Mouse (Mus musculus): ENCODE measurements around the gene Tmem223. TPM values are rescaled to one million over a fixed set of nuclear protein-coding genes. Genes with fewer than 3 reads are reported as not detected.
"Not testable (repeated sequence)": the region's sequence is repeated elsewhere in the genome, so short reads cannot be mapped to it uniquely, and the experiment has no call there.

Tmem223 gene
- polyA plus RNA-seq, 1 experiment from 2014 or later = 194 TPM

DNA sequence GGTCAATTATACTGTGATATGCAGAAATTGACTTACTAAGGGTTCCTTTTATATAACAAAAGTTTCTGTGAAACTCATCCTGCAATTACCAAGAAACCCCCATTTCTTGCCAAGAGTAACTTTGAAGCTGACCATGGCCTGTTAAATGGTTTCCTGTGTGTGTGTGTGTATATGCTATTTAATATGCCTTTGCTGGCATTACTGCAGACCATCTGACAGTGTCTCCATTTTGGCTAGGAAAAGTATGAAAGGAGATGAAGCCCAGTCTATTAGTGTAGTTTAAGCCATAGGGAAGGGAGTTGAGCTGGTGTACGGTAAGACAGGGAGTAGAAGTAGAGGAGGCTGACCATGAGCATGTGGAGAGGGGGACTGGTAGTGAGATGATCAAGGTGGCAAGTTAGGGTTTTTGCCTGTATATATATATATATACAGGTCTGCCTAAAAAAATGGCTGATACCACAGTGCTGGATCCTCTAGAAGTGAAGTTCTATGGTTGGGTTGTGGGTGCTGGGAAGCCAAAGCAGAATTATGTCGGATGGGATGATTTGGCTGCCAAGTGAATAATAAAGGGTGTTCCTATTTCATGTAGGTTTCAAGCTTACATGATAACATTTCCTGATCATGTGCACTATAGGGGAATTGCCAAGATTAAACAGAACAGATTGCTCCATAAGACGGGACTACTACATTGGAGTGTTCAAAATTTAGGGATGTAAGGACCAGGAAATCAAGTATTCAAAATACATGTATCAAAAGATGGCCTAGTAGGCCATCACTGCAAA is 44.0 kb upstream of the Tmem223 start:
- no peak overlapping the region for H3K27ac ChIP-seq (ENCODE audit: low read depth, low read length)
- no peak overlapping the region for H3K4me2 ChIP-seq (replicated peaks; ENCODE audit: low read depth, low read length)
- peaks cover 7% of the 10 kb centered on the region; the same call in 1 of the 2 replicates for H3K36me3 ChIP-seq (ENCODE audit: control insufficient read depth, insufficient read depth, low read length)
- DNase-seq (ENCODE audit: low spot score) = no peak
- no peak for ATAC-seq (ENCODE audit: low FRiP score)
- H3K27me3 ChIP-seq (ENCODE audit: control insufficient read depth, insufficient read depth, low read length) = no peaks in the 10 kb centered on the region
- no peaks in the 10 kb centered on the region for H3K4me1 ChIP-seq (replicated peaks; ENCODE audit: control insufficient read depth, insufficient read depth, low read length)
- H3K9me3 ChIP-seq (ENCODE audit: control insufficient read depth, low read length) = no peaks in the 10 kb centered on the region
- H3K9ac ChIP-seq (ENCODE audit: low read depth, low read length) = no peak overlapping the region
- 18% methylated on average over 3 of the region's 3 CpGs for WGBS
- H3K4me3 ChIP-seq (ENCODE audit: low read depth, low read length) = no peak overlapping the region

- Histone ChIP-seq H3K27ac (ENCODE audit: low read depth, low read length) (no peak overlapping the region), H3K4me2 (replicated peaks; ENCODE audit: low read depth, low read length) (no peak overlapping the region), H3K9me3 (ENCODE audit: control insufficient read depth, low read length) (no peaks in the 10 kb centered on the region), H3K27me3 (ENCODE audit: control insufficient read depth, insufficient read depth, low read length) (no peaks in the 10 kb centered on the region), H3K4me1 (replicated peaks; ENCODE audit: control insufficient read depth, insufficient read depth, low read length) (no peaks in the 10 kb centered on the region), H3K4me3 (ENCODE audit: low read depth, low read length) (no peak overlapping the region), H3K9ac (ENCODE audit: low read depth, low read length) (no peak overlapping the region), H3K36me3 (ENCODE audit: control insufficient read depth, insufficient read depth, low read length) (peaks cover 7% of the 10 kb centered on the region; the same call in 1 of the 2 replicates)
- WGBS = 27% methylated on average over 5 of the region's 5 CpGs
- no peak for ATAC-seq (ENCODE audit: low FRiP score)
- DNase-seq (ENCODE audit: low spot score) = no peak
Observed at GRCm38 (mm10) chr19:8727495-8728114, 43.2 kb upstream of the Tmem223 start.

GRCm38 (mm10) chr19:8728335-8729099 is 42.3 kb upstream of the Tmem223 start:
- not testable (repeated sequence) for H3K9me3 ChIP-seq (ENCODE audit: control insufficient read depth, low read length)

DNA sequence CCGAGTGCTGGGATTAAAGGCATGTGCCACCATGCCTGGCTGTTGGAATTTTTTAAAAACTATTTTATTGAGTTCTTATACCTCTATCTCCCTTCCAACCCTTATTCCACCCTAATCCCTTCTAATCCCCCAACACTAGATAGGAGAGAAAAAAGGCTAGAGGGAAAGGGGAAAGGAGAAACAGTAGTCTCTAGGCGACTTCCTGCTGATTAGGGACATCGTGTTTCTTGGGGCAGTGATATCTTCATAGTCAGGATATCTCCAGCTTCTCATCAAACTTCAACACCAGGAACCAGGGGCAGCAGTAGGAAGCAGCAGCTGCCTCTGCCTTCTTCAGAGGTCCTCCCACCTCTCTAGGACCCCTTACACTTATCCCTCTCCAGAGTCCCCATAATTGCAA is 36.5 kb upstream of the Tmem223 start:
- 77% methylated on average over 3 of the region's 3 CpGs for WGBS
- H3K4me2 ChIP-seq (replicated peaks; ENCODE audit: low read depth, low read length) = no peak overlapping the region
- DNase-seq (ENCODE audit: low spot score) (no peak), ATAC-seq (ENCODE audit: low FRiP score) (no peak)
- no peaks in the 10 kb centered on the region for H3K9me3 ChIP-seq (ENCODE audit: control insufficient read depth, low read length)
- no peaks in the 10 kb centered on the region for H3K36me3 ChIP-seq (ENCODE audit: control insufficient read depth, insufficient read depth, low read length)
- no peaks in the 10 kb centered on the region for H3K4me1 ChIP-seq (replicated peaks; ENCODE audit: control insufficient read depth, insufficient read depth, low read length)
- no peak overlapping the region for H3K9ac ChIP-seq (ENCODE audit: low read depth, low read length)
- H3K4me3 ChIP-seq (ENCODE audit: low read depth, low read length) = no peak overlapping the region
- no peak overlapping the region for H3K27ac ChIP-seq (ENCODE audit: low read depth, low read length)
- no peaks in the 10 kb centered on the region for H3K27me3 ChIP-seq (ENCODE audit: control insufficient read depth, insufficient read depth, low read length)

More at GRCm38 (mm10) chr19:8728335-8729099, 42.3 kb upstream of the Tmem223 start:
- DNase-seq (ENCODE audit: low spot score); H3K27me3 ChIP-seq (ENCODE audit: control insufficient read depth, insufficient read depth, low read length); H3K4me2 ChIP-seq (replicated peaks; ENCODE audit: low read depth, low read length); H3K36me3 ChIP-seq (ENCODE audit: control insufficient read depth, insufficient read depth, low read length); H3K27ac ChIP-seq (ENCODE audit: low read depth, low read length); ATAC-seq (ENCODE audit: low FRiP score); H3K4me1 ChIP-seq (replicated peaks; ENCODE audit: control insufficient read depth, insufficient read depth, low read length); H3K4me3 ChIP-seq (ENCODE audit: low read depth, low read length); H3K9ac ChIP-seq (ENCODE audit: low read depth, low read length): not testable (repeated sequence)
- 51% methylated on average over 3 of the region's 3 CpGs for WGBS

DNA sequence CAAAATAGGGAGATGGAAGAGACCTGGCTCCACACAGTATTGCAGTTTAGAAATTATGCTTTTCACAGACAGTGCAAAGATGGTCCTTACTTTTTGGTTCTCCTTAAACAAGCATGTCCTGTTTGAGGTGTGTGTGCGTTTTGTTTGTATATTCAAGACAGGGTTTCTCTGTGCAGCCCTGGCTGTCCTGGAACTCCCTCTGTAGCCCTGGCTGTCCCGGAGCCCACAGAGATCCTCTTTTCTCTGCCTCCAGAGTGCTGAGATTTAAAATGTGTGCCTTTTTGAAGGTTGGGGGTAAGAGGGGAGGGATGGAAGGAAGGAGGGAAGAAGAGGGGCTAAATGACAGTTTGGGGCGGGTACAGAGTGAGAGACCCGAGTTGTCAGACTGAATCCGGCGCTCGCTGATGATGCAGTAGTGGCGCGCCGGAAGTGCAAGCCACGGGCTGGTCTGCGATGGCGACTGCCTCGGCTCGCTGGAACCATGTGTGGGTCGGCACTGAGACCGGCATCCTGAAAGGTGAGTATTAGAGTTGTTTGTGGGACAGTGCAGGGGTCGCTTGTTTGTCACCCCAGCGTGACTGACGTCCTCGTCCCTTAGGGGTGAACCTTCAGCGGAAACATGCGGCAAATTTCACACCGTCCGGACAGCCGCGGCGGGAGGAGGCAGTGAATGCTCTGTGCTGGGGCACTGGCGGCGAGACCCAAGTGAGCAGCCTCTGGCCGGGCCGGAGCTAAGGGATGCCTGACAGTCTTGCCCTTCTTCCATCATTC is 35.2 kb upstream of the Tmem223 start, which contains the start of gene Wdr74:
TSS of gene Wdr74 (plus strand) at position 439 of the 771 bp plus-strand sequence.
- under 1% methylated on average over 32 of the region's 32 CpGs for WGBS
- H3K27ac ChIP-seq (ENCODE audit: low read depth, low read length) = peak within 1 kb of the TSS; percentile 17; the same call in 1 of the 2 replicates

DNA sequence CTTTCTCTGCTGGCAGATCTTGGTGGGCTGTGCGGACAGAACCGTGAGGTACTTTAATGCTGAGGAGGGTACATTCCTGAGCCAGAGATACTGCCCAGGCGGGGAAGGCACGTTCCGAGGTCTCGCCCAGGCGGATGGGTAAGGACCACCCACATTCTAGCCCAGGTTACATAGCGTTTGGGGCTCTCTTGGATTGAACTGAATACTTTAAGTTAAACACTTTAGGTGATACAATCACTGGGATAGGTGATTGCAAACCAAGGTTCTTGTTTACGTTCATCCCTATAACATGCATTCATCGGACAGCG is 34.7 kb upstream of the Tmem223 start:
- no peak for DNase-seq (ENCODE audit: low spot score)
- H3K9ac ChIP-seq (ENCODE audit: low read depth, low read length) = peak overlapping the region; percentile 72
- peak overlapping the region; percentile 88 for H3K4me3 ChIP-seq (ENCODE audit: low read depth, low read length)
- H3K27ac ChIP-seq (ENCODE audit: low read depth, low read length) = no peak overlapping the region
- 4% methylated on average over 11 of the region's 11 CpGs for WGBS
- H3K36me3 ChIP-seq (ENCODE audit: control insufficient read depth, insufficient read depth, low read length) = no peaks in the 10 kb centered on the region
- H3K27me3 ChIP-seq (ENCODE audit: control insufficient read depth, insufficient read depth, low read length) = no peaks in the 10 kb centered on the region
- H3K4me2 ChIP-seq (replicated peaks; ENCODE audit: low read depth, low read length) = peak overlapping the region; percentile 63
- H3K9me3 ChIP-seq (ENCODE audit: control insufficient read depth, low read length) = no peaks in the 10 kb centered on the region
- H3K4me1 ChIP-seq (replicated peaks; ENCODE audit: control insufficient read depth, insufficient read depth, low read length) = no peaks in the 10 kb centered on the region
- ATAC-seq (ENCODE audit: low FRiP score) = peak; percentile 63

More for the DNA sequence above, 35.2 kb upstream of the Tmem223 start, which contains the start of gene Wdr74:
- Histone ChIP-seq H3K4me3 (ENCODE audit: low read depth, low read length) (peak within 1 kb of the TSS; percentile 88), H3K36me3 (ENCODE audit: control insufficient read depth, insufficient read depth, low read length) (no peaks in the 10 kb centered on the region), H3K9me3 (ENCODE audit: control insufficient read depth, low read length) (no peaks in the 10 kb centered on the region), H3K9ac (ENCODE audit: low read depth, low read length) (peak within 1 kb of the TSS; percentile 72), H3K27me3 (ENCODE audit: control insufficient read depth, insufficient read depth, low read length) (no peaks in the 10 kb centered on the region), H3K4me2 (replicated peaks; ENCODE audit: low read depth, low read length) (peak within 1 kb of the TSS; percentile 63), H3K4me1 (replicated peaks; ENCODE audit: control insufficient read depth, insufficient read depth, low read length) (no peaks in the 10 kb centered on the region)
- ATAC-seq (ENCODE audit: low FRiP score) (peak; percentile 95), DNase-seq (ENCODE audit: low spot score) (peak; percentile 99)

GRCm38 (mm10) chr19:8738911-8739310 is 31.9 kb upstream of the Tmem223 start:
- Histone ChIP-seq H3K4me3 (ENCODE audit: low read depth, low read length) (peak overlapping the region; percentile 10; the same call in 1 of the 2 replicates), H3K36me3 (ENCODE audit: control insufficient read depth, insufficient read depth, low read length) (no peaks in the 10 kb centered on the region), H3K27ac (ENCODE audit: low read depth, low read length) (no peak overlapping the region), H3K9ac (ENCODE audit: low read depth, low read length) (no peak overlapping the region), H3K4me2 (replicated peaks; ENCODE audit: low read depth, low read length) (no peak overlapping the region), H3K9me3 (ENCODE audit: control insufficient read depth, low read length) (no peaks in the 10 kb centered on the region), H3K4me1 (replicated peaks; ENCODE audit: control insufficient read depth, insufficient read depth, low read length) (0 out of 2 replicates have a peak, but pooled peaks cover 6% of the 10 kb centered on the region), H3K27me3 (ENCODE audit: control insufficient read depth, insufficient read depth, low read length) (no peaks in the 10 kb centered on the region)
- 93% methylated on average over 7 of the region's 7 CpGs for WGBS
- DNase-seq (ENCODE audit: low spot score) = no peak
- no peak for ATAC-seq (ENCODE audit: low FRiP score)

DNA sequence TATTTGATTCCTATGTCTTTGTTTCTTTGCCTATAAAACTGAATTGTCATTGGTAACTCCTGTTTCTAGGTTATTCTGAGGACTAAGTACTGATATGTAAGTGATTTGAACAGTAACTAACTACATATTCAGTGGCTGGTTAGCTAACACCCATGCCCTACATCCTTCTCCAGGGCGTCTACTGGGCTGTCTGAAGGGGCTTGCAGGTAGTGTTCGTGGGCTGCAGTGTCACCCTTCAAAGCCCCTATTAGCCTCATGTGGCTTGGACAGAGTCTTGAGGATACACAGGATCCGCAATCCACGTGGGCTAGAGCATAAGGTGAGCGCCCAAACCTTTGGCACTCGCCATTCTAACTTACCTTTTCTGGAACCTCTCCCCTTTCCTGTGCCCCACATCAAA is 31.1 kb upstream of the Tmem223 start:
- no peak overlapping the region for H3K4me2 ChIP-seq (replicated peaks; ENCODE audit: low read depth, low read length)
- no peaks in the 10 kb centered on the region for H3K36me3 ChIP-seq (ENCODE audit: control insufficient read depth, insufficient read depth, low read length)
- H3K9me3 ChIP-seq (ENCODE audit: control insufficient read depth, low read length) = no peaks in the 10 kb centered on the region
- no peak overlapping the region for H3K4me3 ChIP-seq (ENCODE audit: low read depth, low read length)
- H3K4me1 ChIP-seq (replicated peaks; ENCODE audit: control insufficient read depth, insufficient read depth, low read length) = 0 out of 2 replicates have a peak, but pooled peaks cover 6% of the 10 kb centered on the region
- DNase-seq (ENCODE audit: low spot score) (no peak), ATAC-seq (ENCODE audit: low FRiP score) (no peak)
- H3K27ac ChIP-seq (ENCODE audit: low read depth, low read length) = no peak overlapping the region
- H3K27me3 ChIP-seq (ENCODE audit: control insufficient read depth, insufficient read depth, low read length) = no peaks in the 10 kb centered on the region
- H3K9ac ChIP-seq (ENCODE audit: low read depth, low read length) = no peak overlapping the region
- WGBS = 92% methylated on average over 6 of the region's 6 CpGs
